Mouse (Mus musculus): ENCODE measurements around the gene Setdb2.

Setdb2 gene

DNA sequence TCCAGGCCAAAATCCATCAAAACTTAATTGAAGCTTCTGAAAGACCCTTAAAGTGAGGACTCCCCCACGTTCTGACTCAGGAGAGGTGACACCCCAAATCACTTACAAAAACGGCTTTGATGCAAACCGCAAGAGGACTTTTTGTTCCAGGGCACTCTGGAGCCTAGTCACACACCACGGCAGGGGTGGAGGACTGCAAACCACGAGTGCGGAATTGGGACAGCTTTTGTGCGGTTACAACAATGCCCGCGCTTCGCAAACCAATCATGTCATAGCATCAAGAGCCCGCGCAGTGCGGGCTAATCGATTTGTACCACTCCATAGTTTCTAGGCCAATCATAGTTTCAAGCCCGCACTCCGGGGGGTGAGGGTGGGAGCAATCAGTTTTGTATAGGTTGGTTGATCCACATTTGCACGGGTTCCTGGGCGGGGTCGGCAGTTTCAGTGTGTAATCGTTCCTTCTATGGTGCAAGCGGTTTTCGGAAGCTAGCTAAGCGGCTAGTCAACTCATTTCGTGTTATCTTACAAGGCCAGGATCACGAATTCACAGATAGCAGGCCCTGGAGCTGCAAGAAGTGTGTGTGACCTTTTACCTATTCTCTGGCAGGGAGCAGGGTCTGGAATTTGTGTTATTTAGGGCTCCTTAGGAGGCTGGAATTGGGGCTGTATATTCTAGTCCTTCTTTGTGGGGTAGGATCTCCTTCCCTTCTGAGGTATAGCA is 70.2 kb downstream of the Setdb2 start:
- DNase-seq (ENCODE audit: low spot score in 2 of 2), result no peak

DNA sequence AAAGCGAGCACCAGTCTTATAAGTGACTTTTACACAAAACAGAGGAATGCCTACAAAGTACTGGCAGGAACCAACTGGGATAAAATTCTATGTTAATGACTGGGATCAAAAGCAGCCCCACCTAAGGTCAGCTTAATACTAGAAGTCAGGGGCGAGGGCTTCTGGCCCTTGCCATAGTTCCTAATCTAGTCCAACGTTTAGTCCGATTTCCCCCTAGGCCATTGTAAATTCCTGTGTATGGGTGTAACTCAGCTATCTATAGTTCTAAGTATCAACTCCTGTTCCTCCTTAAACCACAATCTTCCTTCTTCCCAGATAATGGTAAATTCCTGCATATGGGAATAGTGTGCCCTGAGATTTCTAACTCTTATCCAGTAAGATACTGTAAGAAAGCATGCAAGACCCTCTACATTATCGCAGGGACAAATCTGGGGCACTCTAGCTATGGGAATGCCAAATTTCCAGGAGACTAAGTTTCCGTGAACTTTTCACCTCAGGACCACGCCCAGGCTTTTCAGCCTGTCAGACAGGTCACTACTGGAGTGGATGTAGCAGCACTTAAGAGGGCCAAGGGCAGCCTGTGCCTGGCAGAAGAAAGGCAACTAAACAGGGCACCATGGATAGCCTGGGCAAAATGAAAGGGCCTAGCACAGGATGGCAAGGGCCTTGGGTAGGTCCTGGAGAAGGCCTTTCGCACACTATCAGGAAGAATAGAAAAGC is 74.1 kb downstream of the Setdb2 start:
- no peak for DNase-seq (ENCODE audit: low spot score in 2 of 2)

DNA sequence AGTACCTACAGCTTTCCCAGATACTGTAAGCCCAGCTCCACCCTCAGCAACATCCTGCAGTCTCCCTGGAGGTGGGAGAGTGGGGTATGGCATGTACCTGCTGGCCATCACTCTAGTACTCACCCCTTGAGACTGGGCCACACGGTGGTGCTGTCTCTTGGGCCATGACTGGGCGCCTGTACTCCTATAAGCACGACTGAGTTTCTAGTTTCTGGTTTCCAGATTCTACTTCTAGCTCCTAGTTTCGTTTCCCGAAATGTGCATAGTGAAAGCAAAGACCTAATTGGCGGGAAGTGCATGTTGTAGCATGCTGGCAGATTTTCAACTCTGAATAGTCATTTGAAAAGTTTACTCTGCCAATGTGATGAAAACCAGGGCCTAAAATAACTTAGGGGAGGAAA is 75.4 kb downstream of the Setdb2 start, which contains the start of gene Phf11d:
TSS of gene Phf11d (minus strand) at position 227 of the 401 bp plus-strand sequence.
- DNase-seq (ENCODE audit: low spot score in 2 of 2), result peak in 1 of 2 experiments; percentile 7

Data from frontal cortex, postnatal 10 days (tissue).